Mouse (Mus musculus): ENCODE results near the gene Zfp472. TPM values are rescaled to one million over a fixed set of nuclear protein-coding genes. Genes with fewer than 3 reads are reported as not detected.

Zfp472 gene
- 10 to 100 TPM; 23.1 to 30.3 TPM for total RNA-seq (2023)

DNA sequence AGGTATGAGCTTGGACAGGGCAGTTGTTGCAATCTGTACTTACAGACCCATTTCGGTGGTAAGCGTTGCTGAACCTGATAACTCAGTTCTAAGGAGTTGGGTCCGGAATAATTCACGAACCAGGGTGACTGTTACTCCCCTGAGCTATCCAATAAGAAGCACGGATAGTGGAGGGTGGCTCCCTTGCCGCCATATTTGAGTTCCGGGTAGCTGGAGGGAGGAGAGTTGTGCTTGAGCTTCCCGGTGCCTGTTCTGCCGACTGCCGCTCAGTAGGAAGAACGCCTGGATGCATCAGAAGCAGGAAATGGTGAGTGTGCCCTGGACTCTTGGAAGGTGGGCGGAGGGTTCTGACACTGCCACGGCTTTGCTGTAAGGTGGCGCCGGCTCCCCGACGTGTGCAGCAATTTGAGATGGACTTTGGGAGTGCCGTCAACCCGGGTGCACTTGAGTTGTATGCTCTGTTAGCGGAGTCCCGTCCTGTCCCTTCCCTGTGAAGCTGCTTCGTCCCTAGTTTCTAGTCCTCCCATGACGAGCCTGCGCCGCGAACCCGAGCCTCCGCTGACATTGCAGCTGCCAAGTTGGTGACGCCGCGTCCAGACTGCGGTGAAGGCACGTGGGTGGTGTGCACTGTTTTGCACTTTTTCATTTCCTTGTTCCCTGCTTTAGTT, at the start of gene Zfp472:
Gene Zfp472 (plus strand): TSS at position 192 of the 668 bp plus-strand sequence.

DNA sequence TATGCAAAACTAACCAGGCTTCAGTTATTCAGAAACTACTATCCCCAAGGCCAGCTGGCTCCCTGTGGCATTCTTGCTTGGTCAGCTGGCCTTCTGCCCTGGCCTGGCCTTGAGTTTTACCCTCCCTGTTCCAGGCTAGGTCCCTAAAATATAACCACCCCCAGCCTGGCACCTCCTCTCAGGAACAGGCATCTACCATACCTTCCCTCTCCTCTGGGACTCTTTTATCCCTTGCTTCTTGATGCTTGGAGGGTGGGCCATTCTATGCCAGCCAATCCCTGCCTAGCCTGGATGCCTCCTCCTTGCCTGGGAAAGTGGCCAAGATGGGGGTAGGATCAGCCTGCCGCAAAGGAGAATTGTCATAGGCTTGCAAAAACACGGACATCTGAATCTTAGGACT, 48.5 kb upstream of the Zfp472 start, which contains the start of gene Cyp4f14:
Gene Cyp4f14 (minus strand): TSS at position 212 of the 400 bp plus-strand sequence.

DNA sequence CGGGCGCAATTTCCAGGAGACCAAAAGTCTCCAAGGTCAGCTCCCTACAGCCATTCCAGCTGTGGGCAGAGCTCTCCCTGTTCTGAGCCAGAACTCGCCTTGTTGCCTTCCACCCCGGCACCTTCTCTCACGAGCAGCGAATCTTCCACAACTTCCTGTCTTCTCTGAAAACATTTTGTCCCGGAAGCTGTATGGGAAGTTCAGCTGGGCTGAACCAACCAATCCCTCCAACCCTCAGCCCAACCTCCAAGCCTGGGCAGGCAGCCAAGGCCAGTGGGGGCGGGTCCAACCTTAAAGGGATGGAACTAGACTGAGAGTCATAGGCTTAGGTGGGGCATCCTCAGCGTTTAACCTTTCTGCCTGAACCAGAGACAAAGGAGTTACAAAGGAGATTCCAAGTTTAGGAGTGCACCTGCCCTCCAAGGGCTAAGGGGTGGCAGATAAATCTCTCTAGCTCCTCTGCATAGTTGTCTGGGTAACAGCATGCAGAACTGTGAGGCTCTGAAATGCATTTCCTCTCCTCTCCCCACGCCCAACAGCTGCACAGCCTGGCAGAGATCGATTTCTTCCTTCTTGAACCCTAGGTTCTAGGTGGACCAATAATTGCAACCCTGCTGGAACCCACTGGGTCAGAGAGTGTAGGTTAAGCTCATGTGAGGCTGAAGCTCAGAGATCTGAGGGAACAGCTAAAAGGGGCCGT, 18.2 kb upstream of the Zfp472 start, which contains the start of gene Cyp4f13:
Gene Cyp4f13 (minus strand): TSS at position 188 of the 700 bp plus-strand sequence.

DNA sequence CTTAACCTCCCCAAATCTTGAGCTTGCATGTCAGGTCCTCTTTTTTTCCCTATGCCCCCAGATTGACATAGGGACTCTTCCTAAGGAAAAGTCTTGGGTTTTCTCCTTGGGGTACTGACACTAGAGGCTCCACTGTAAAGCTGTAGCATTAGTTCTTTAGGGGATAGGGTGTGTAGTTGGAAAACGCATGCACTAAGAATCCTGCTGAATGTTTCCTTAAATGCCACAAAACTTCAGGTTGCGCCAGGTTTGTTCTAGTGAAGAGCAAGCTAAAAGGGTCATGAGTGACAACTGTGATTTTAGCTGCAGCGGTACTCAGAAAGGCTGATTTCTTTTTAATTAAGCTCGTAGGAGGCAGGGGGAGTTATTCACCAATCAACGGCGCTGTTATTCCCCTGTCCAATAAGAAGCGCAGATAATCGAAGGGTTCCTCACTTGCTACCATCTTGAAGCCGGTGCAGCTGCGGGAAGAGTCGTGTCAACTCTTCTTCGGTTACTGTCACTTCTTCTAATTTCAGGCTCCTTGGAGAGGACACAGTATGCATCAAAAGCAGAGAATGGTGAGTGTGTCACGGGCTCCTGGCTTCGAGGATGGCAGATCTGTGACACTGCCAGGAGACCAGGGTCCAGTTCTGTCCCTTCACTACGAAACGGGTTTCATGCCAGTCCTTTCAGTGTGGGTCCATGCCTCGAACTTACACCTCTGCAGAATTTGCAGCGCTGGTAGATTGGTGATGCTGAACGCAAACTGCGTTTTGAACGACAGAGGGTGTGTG, 27.3 kb downstream of the Zfp472 start, which contains the start of gene Zfp952:
Gene Zfp952 (plus strand): TSS at position 431 of the 776 bp plus-strand sequence.

Other genes starting within 250 kb of the Zfp472 start
- gene Zfp871, start 177.5 kb upstream of the Zfp472 start, total RNA-seq (2023): 10 to 100 TPM; 88.9 to 95.9 TPM
- 1 to 10 TPM; 1.3 to 2.1 TPM for gene Zfp811, start 155.9 kb upstream of the Zfp472 start, total RNA-seq (2023)
- gene Zfp799, start 135.6 kb upstream of the Zfp472 start, total RNA-seq (2023): 10 to 100 TPM; 10.4 to 11.3 TPM
- 1 to 10 TPM in 1 of 2 experiments, under 1 TPM in 1; 0.89 to 2.3 TPM for gene Zfp870, start 74.2 kb upstream of the Zfp472 start, total RNA-seq (2023)
- gene Cyp4f14, start 48.5 kb upstream of the Zfp472 start, total RNA-seq (2023): not detected
- gene Cyp4f13, start 18.4 kb upstream of the Zfp472 start, total RNA-seq (2023): 10 to 100 TPM; 77.5 to 83.8 TPM
- 10 to 100 TPM; 14.3 to 15.0 TPM for gene Zfp952, start 27.3 kb downstream of the Zfp472 start, total RNA-seq (2023)
- 1 to 10 TPM; 7.7 to 9.2 TPM for gene Zfp763, start 67.6 kb downstream of the Zfp472 start, total RNA-seq (2023)
- not detected for gene 4921501E09Rik, start 102.2 kb downstream of the Zfp472 start, total RNA-seq (2023)
- 1 to 10 TPM; 3.6 to 5.0 TPM for gene Zfp563, start 123.5 kb downstream of the Zfp472 start, total RNA-seq (2023)
- not detected for gene Morc2b, start 173.9 kb downstream of the Zfp472 start, total RNA-seq (2023)
- not detected for gene Olfr55, start 202.6 kb downstream of the Zfp472 start, total RNA-seq (2023)
- gene Olfr239, start 225.5 kb downstream of the Zfp472 start, total RNA-seq (2023): not detected

Data from T-cell, adult 66 days (primary cell).